Mouse (Mus musculus) intestine, embryonic 14.5 days (tissue): Measurements from ENCODE around the gene Gm27021. TPM values are rescaled to one million over a fixed set of nuclear protein-coding genes. Genes with fewer than 3 reads are reported as not detected.

Experiments used
- ATAC-seq: fragments of 200-750 bp; cut with Nextera tagmentation; replicated peaks from 2 replicates; pipeline ENCODE4 v1.8.0; 2017; ENCODE audit warnings: low read depth, moderate number of reproducible peaks, moderate TSS enrichment, moderate library complexity; ENCODE audit not compliant: low FRiP score, low TSS enrichment
- DNase-seq: peaks from one replicate; pipeline ENCODE4 v3.0.0-alpha.2; 2018; ENCODE audit warnings: low spot score
- H3K27ac ChIP-seq: fragments of 300-500 bp; sonication (generic); 2 replicates; pipeline ENCODE4 v1.5.1; 2014; ENCODE audit warnings: low read depth, mild to moderate bottlenecking, control low read depth
- H3K27me3 ChIP-seq: fragments of 300-500 bp; sonication (generic); replicated peaks from 2 replicates; pipeline ENCODE4 v1.6.1; 2014; ENCODE audit warnings: low read length, control low read depth; ENCODE audit not compliant: control insufficient read depth, insufficient read depth
- H3K36me3 ChIP-seq: fragments of 300-500 bp; sonication (generic); 2 replicates; pipeline ENCODE4 v1.6.1; 2014; ENCODE audit warnings: low read length, control low read depth; ENCODE audit not compliant: control insufficient read depth, insufficient read depth
- H3K4me1 ChIP-seq: fragments of 300-500 bp; sonication (generic); replicated peaks from 2 replicates; pipeline ENCODE4 v1.6.1; 2014; ENCODE audit warnings: low read length, control low read depth, mixed read lengths; ENCODE audit not compliant: control insufficient read depth, insufficient read depth
- H3K4me2 ChIP-seq: fragments of 300-500 bp; sonication (generic); 2 replicates; pipeline ENCODE4 v1.6.1; 2014; ENCODE audit warnings: low read length
- H3K4me3 ChIP-seq: fragments of 300-500 bp; sonication (generic); 2 replicates; pipeline ENCODE4 v1.5.1; 2014; ENCODE audit warnings: low read depth, low read length, control low read depth, mixed read lengths
- H3K9ac ChIP-seq: fragments of 300-500 bp; sonication (generic); 2 replicates; pipeline ENCODE4 v1.6.1; 2014; ENCODE audit warnings: mild to moderate bottlenecking, low read length
- H3K9me3 ChIP-seq: fragments of 300-500 bp; sonication (generic); 2 replicates; pipeline ENCODE4 v1.6.1; 2016; ENCODE audit warnings: low read length, control low read depth; ENCODE audit not compliant: control insufficient read depth
- WGBS: fragments of 180-500 bp; shearing (Covaris S2); extraction: QIAGEN DNeasy Blood & Tissue Kit; methylation state at CpG from one replicate; pipeline ENCODE4 v1.1.7; 2014; 5-methylcytosine and 5-hydroxymethylcytosine counted together
- polyA plus RNA-seq: library from polyadenylated mRNA; unstranded; fragments of >200 nt; fragmentation: Nextera tagmentation; extraction: Ambion mirVana; gene quantifications from 2 replicates; pipeline ENCODE4 v1.2.1, GENCODE M21; 2014

Gm27021 gene
- polyA plus RNA-seq, 1 experiment from 2014 or later = 1.7 TPM

- H3K9me3 ChIP-seq = no peaks in the 10 kb centered on the region
- no peak for ATAC-seq
- WGBS = 92% methylated on average over 17 of the region's 17 CpGs
- H3K4me2 ChIP-seq = no peak overlapping the region
- DNase-seq = no peak
- H3K4me1 ChIP-seq = peaks cover 36% of the 10 kb centered on the region
- H3K9ac ChIP-seq = no peak overlapping the region
- no peak overlapping the region for H3K4me3 ChIP-seq
- H3K27me3 ChIP-seq = no peaks in the 10 kb centered on the region
- H3K27ac ChIP-seq = no peak overlapping the region
- peaks cover 57% of the 10 kb centered on the region for H3K36me3 ChIP-seq
Measured at GRCm38 (mm10) chr8:120567731-120568130, 100.1 kb downstream of the Gm27021 start.

GRCm38 (mm10) chr8:120566681-120567080 lies 101.2 kb downstream of the Gm27021 start:
- H3K9me3 ChIP-seq = no peaks in the 10 kb centered on the region
- no peak for DNase-seq
- WGBS = 94% methylated on average over 8 of the region's 8 CpGs
- peaks cover 47% of the 10 kb centered on the region for H3K36me3 ChIP-seq
- no peak for ATAC-seq
- peaks cover 41% of the 10 kb centered on the region for H3K4me1 ChIP-seq
- no peak overlapping the region for H3K9ac ChIP-seq
- no peak overlapping the region for H3K27ac ChIP-seq
- no peaks in the 10 kb centered on the region for H3K27me3 ChIP-seq
- H3K4me3 ChIP-seq = no peak overlapping the region
- H3K4me2 ChIP-seq = no peak overlapping the region

GRCm38 (mm10) chr8:120565151-120565711 lies 102.6 kb downstream of the Gm27021 start:
- H3K27ac ChIP-seq = 0 out of 2 replicates have a peak overlapping the region, but pooled peaks have one; percentile 81
- ATAC-seq (peak; percentile 26; the same call in 1 of the 2 replicates), DNase-seq (no peak)
- H3K27me3 ChIP-seq = no peaks in the 10 kb centered on the region
- H3K4me2 ChIP-seq = no peak overlapping the region
- peaks cover 35% of the 10 kb centered on the region for H3K36me3 ChIP-seq
- H3K4me1 ChIP-seq = peaks cover 41% of the 10 kb centered on the region
- no peak overlapping the region for H3K9ac ChIP-seq
- no peak overlapping the region for H3K4me3 ChIP-seq
- WGBS = 43% methylated on average over 7 of the region's 7 CpGs
- H3K9me3 ChIP-seq = no peaks in the 10 kb centered on the region

- WGBS = 27% methylated on average over 20 of the region's 20 CpGs
- DNase-seq (peak; percentile 76), ATAC-seq (peak; percentile 10; the same call in 1 of the 2 replicates)
- Histone ChIP-seq H3K36me3 (peaks cover 27% of the 10 kb centered on the region), H3K4me3 (no peak overlapping the region), H3K27ac (peak overlapping the region; percentile 81), H3K9me3 (no peaks in the 10 kb centered on the region), H3K4me2 (peak overlapping the region; percentile 28), H3K9ac (no peak overlapping the region), H3K27me3 (no peaks in the 10 kb centered on the region), H3K4me1 (peaks cover 41% of the 10 kb centered on the region)
Measured at GRCm38 (mm10) chr8:120563851-120564837, 103.7 kb downstream of the Gm27021 start.

- peak overlapping the region; percentile 10; the same call in 1 of the 2 replicates for H3K9ac ChIP-seq
- DNase-seq (no peak), ATAC-seq (no peak)
- H3K4me1 ChIP-seq = peaks cover 41% of the 10 kb centered on the region
- peaks cover 25% of the 10 kb centered on the region for H3K36me3 ChIP-seq
- H3K27ac ChIP-seq = peak overlapping the region; percentile 81
- H3K4me3 ChIP-seq = no peak overlapping the region
- no peaks in the 10 kb centered on the region for H3K9me3 ChIP-seq
- H3K4me2 ChIP-seq = no peak overlapping the region; the same call in 1 of the 2 replicates
- 28% methylated on average over 8 of the region's 8 CpGs for WGBS
- no peaks in the 10 kb centered on the region for H3K27me3 ChIP-seq
Measured at GRCm38 (mm10) chr8:120563348-120563724, 104.5 kb downstream of the Gm27021 start.

GRCm38 (mm10) chr8:120562680-120563347 lies 105.1 kb downstream of the Gm27021 start:
- Histone ChIP-seq H3K4me2 (no peak overlapping the region), H3K4me3 (no peak overlapping the region), H3K27me3 (no peaks in the 10 kb centered on the region), H3K27ac (peak overlapping the region; percentile 81), H3K9me3 (no peaks in the 10 kb centered on the region), H3K4me1 (peaks cover 41% of the 10 kb centered on the region), H3K36me3 (peaks cover 19% of the 10 kb centered on the region), H3K9ac (peak overlapping the region; percentile 10; the same call in 1 of the 2 replicates)
- WGBS = 80% methylated on average over 18 of the region's 18 CpGs
- ATAC-seq = no peak
- DNase-seq = no peak

- ATAC-seq = no peak
- Histone ChIP-seq H3K4me2 (no peak overlapping the region), H3K4me1 (peaks cover 47% of the 10 kb centered on the region), H3K9me3 (no peaks in the 10 kb centered on the region), H3K9ac (no peak overlapping the region), H3K36me3 (peaks cover 9% of the 10 kb centered on the region; the same call in 1 of the 2 replicates), H3K27me3 (no peaks in the 10 kb centered on the region), H3K27ac (no peak overlapping the region), H3K4me3 (no peak overlapping the region)
- 86% methylated on average over 22 of the region's 22 CpGs for WGBS
- DNase-seq = no peak
Measured at GRCm38 (mm10) chr8:120561539-120562435, 106.1 kb downstream of the Gm27021 start.
